Mouse (Mus musculus): ENCODE results near the gene Fry. TPM values are rescaled to one million over a fixed set of nuclear protein-coding genes. Genes with fewer than 3 reads are reported as not detected.

The Fry gene
- total and polyA plus RNA-seq, 2 experiments from 2014 or later: 47.6 to 130 TPM

DNA sequence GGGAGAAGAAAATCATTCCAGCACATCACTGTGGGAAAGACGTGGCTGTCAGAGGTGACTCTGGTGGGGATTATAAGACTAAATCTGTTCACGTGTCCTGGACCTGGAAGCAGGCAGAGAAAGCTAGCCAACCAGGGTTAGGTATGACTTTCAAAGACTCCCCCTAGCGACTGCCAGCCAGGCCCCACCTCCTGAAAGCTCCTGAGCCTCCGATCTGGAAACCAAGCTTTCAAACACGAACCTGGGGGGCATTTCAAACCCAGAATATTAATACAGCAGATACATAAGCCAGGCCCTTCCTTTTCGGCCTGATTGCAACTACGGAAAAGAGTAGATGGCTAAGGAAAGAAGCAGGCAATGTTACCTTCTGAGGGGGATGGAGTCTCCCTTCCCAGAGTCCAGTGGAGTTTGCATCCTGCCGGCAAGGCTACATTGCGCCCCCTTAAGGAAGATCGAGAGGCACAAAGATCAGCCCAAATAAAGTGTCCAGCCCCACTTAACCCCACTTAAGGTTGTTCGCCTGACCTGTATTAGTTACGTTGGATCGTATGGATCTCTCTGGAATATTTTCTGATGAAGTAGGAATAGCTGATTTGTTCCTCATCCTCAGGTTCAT is 284.5 kb downstream of the Fry start:
- no peak; the same call in 1 of the 2 replicates for TF ChIP-seq CTCF (IDR thresholded peaks at IDR 0.05; ENCODE audit: low read depth)
- H3K27ac ChIP-seq (ENCODE audit: low read depth, low read length): no peak overlapping the region
- H3K9me3 ChIP-seq (ENCODE audit: low read length): no peaks in the 10 kb centered on the region
- no peaks in the 10 kb centered on the region for H3K27me3 ChIP-seq (ENCODE audit: insufficient read depth, low read length)
- no peaks in the 10 kb centered on the region for H3K4me1 ChIP-seq (ENCODE audit: insufficient read depth)
- no peak overlapping the region for H3K4me3 ChIP-seq (ENCODE audit: low read depth, low read length)
- no peak overlapping the region for H3K4me2 ChIP-seq (ENCODE audit: low read depth)
- H3K9ac ChIP-seq: no peak overlapping the region
- peaks cover 72% of the 10 kb centered on the region for H3K36me3 ChIP-seq (ENCODE audit: insufficient read depth)
- ATAC-seq: no peak
- DNase-seq: no peak
- WGBS: 23% methylated on average over 13 of the region's 13 CpGs

DNA sequence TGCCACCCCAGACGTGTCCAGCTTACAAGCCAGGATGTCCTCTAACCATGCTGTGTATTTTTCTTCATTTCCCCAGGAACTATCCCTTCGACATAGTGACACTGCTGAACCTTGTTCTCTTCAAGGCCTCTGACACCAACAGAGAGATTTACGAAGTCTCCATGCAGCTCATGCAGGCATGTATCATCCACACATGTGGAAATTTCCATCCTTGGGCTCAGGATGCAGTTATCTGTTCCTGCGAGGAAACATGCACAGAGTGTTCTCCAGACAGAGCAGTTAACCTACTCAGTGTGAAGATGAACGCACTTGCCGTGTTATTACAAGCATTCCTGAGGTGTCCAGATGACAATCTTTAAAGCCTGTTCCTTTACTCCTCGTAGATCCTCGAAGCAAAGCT is 286.4 kb downstream of the Fry start:
- H3K4me2 ChIP-seq (ENCODE audit: low read depth): no peak overlapping the region
- no peak for TF ChIP-seq CTCF (IDR thresholded peaks at IDR 0.05; ENCODE audit: low read depth)
- 80% methylated on average over 8 of the region's 8 CpGs for WGBS
- peaks cover 61% of the 10 kb centered on the region for H3K36me3 ChIP-seq (ENCODE audit: insufficient read depth)
- H3K4me1 ChIP-seq (ENCODE audit: insufficient read depth): no peaks in the 10 kb centered on the region
- no peaks in the 10 kb centered on the region for H3K27me3 ChIP-seq (ENCODE audit: insufficient read depth, low read length)
- H3K9ac ChIP-seq: no peak overlapping the region
- no peak overlapping the region for H3K27ac ChIP-seq (ENCODE audit: low read depth, low read length)
- ATAC-seq (no peak), DNase-seq (no peak)
- no peak overlapping the region for H3K4me3 ChIP-seq (ENCODE audit: low read depth, low read length)
- H3K9me3 ChIP-seq (ENCODE audit: low read length): no peaks in the 10 kb centered on the region

DNA sequence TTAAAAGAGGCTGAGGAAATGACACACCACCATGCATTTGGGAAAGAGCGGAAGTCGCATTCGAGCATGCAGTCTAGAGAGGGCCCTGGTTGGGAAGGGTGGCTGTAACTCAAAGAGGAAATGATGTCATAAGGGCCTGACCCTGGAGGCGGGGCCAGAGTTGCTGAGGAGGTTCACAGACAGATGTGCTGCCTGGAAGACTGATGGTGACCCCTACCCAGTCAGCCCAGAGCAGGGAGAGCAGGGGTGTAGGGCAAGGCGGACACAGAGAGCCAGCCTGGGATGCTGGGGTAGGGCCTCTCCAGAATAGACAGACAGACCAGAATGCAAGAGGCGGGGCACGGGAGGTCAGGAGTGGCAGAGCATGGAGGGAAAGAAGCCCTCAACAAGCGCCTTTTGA is 290.5 kb downstream of the Fry start:
- WGBS: 86% methylated on average over 8 of the region's 8 CpGs
- H3K4me1 ChIP-seq (ENCODE audit: insufficient read depth): no peaks in the 10 kb centered on the region
- no peak for TF ChIP-seq CTCF (IDR thresholded peaks at IDR 0.05; ENCODE audit: low read depth)
- H3K9ac ChIP-seq: no peak overlapping the region
- DNase-seq: no peak
- no peaks in the 10 kb centered on the region for H3K27me3 ChIP-seq (ENCODE audit: insufficient read depth, low read length)
- no peak overlapping the region for H3K27ac ChIP-seq (ENCODE audit: low read depth, low read length)
- H3K4me3 ChIP-seq (ENCODE audit: low read depth, low read length): no peak overlapping the region
- H3K9me3 ChIP-seq (ENCODE audit: low read length): no peaks in the 10 kb centered on the region
- H3K36me3 ChIP-seq (ENCODE audit: insufficient read depth): peaks cover 50% of the 10 kb centered on the region
- H3K4me2 ChIP-seq (ENCODE audit: low read depth): no peak overlapping the region
- ATAC-seq: no peak

DNA sequence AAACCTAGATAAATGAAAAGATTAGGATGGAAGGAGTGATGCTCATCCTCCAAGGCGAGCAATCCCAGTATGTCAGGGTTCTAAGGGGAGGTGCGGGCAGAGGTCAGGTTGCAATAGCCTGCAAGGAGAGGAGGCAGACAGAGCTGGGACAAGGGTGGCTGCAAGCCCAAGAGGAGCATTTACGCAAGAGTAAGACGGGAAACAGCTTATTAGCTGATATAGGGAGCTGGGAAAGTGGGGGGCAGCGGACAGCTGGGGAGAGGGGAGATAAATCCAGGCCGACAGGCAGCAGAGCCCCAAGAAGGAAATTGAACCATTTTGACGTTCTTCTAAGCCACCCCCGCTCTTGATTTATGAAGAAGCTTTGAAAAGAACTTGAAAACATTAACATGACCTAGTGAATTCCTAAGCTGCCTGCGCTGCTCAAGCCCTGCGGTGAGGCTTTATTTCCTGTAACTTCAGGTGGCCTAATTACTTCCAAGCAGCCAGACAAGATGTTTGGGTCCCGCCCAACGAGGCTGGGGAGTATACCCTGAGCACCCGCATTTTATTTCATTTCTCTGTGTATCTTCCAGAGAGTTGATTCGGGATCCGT is 291.1 kb downstream of the Fry start:
- WGBS: 63% methylated on average over 15 of the region's 15 CpGs
- Histone ChIP-seq H3K36me3 (ENCODE audit: insufficient read depth) (peaks cover 52% of the 10 kb centered on the region), H3K4me1 (ENCODE audit: insufficient read depth) (no peaks in the 10 kb centered on the region), H3K27ac (ENCODE audit: low read depth, low read length) (no peak overlapping the region), H3K4me3 (ENCODE audit: low read depth, low read length) (no peak overlapping the region), H3K9ac (no peak overlapping the region), H3K4me2 (ENCODE audit: low read depth) (no peak overlapping the region), H3K27me3 (ENCODE audit: insufficient read depth, low read length) (no peaks in the 10 kb centered on the region), H3K9me3 (ENCODE audit: low read length) (0 out of 2 replicates have a peak, but pooled peaks cover under 1% of the 10 kb centered on the region)
- TF ChIP-seq CTCF (IDR thresholded peaks at IDR 0.05; ENCODE audit: low read depth): no peak
- no peak for DNase-seq
- no peak for ATAC-seq

DNA sequence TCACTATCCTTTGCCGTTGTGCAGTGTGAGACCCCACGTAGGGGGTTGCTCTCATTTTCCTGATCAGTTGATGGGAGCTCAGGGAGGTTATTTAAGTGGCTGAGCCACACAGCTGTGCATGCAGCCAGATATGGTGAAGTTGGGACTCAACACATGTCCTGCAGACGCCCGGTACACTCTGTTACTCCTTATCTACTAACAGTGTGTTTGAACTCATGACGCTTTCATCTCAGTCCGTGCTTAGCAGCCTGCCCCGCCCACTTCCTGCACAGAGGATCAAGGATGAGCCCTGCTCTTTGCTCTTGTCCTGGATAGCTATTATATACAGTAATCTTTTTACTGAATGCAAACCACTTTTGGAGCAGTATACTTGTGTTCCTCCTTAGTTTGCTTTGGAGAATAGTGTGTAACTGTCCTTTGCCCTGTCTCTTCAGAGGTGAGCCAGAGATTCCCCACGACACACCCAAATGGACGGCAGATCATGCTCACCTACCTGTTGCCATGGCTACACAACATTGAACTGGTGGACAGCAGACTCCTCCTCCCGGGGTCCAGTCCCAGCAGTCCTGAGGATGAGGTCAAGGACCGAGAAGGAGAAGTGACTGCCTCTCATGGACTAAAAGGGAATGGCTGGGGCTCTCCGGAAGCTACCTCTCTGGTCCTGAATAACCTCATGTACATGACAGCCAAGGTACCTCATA is 294.5 kb downstream of the Fry start:
- WGBS: 85% methylated on average over 12 of the region's 12 CpGs
- Histone ChIP-seq H3K9ac (no peak overlapping the region), H3K27ac (ENCODE audit: low read depth, low read length) (no peak overlapping the region), H3K4me2 (ENCODE audit: low read depth) (no peak overlapping the region), H3K9me3 (ENCODE audit: low read length) (0 out of 2 replicates have a peak, but pooled peaks cover 3% of the 10 kb centered on the region), H3K36me3 (ENCODE audit: insufficient read depth) (peaks cover 52% of the 10 kb centered on the region), H3K4me1 (ENCODE audit: insufficient read depth) (no peaks in the 10 kb centered on the region), H3K4me3 (ENCODE audit: low read depth, low read length) (no peak overlapping the region), H3K27me3 (ENCODE audit: insufficient read depth, low read length) (no peaks in the 10 kb centered on the region)
- DNase-seq (no peak), ATAC-seq (no peak)
- no peak for TF ChIP-seq CTCF (IDR thresholded peaks at IDR 0.05; ENCODE audit: low read depth)

DNA sequence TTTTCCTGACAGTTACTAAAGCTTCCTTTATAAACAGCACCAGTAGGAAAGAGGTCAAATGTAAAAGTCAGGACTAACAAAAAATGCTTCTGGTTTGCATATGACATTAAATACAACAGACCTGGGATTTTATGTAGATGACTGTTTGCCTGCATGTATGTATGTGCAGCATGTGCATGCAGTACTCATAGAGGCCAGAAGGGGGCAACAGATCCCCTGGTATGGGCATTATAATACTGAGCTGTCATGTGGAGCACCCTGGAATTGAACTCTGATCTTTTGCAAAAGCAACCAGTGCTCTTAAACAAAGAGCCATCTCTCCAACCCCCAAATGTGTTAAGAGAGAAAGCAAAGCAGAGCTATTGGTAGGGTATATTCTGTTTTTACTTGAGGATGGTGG is 296.4 kb downstream of the Fry start:
- TF ChIP-seq CTCF (IDR thresholded peaks at IDR 0.05; ENCODE audit: low read depth): 0 out of 2 replicates have a peak, but pooled peaks have one; percentile 11
- peaks cover 67% of the 10 kb centered on the region for H3K36me3 ChIP-seq (ENCODE audit: insufficient read depth)

DNA sequence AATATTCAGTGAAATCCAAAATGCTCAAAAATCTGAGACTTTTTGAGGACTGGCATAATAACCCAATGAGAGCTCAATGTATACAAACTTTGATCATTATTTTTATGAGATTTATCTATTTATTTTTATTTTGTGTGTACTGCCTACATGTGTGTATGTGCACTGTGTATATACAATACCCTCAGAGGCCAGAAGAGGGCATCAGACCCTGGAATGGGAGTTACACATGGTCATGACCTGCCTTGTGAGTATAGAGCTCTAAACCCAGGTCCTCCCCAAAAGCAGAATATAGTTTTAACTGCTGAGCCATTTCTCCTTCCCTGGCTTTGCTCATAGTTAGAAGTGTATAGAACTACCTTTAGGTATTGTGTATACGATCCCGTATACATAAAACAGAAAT is 298.8 kb downstream of the Fry start:
- Histone ChIP-seq H3K4me1 (ENCODE audit: insufficient read depth) (no peaks in the 10 kb centered on the region), H3K36me3 (ENCODE audit: insufficient read depth) (peaks cover 72% of the 10 kb centered on the region), H3K9ac (no peak overlapping the region), H3K9me3 (ENCODE audit: low read length) (0 out of 2 replicates have a peak, but pooled peaks cover 3% of the 10 kb centered on the region), H3K27me3 (ENCODE audit: insufficient read depth, low read length) (no peaks in the 10 kb centered on the region), H3K27ac (ENCODE audit: low read depth, low read length) (no peak overlapping the region), H3K4me2 (ENCODE audit: low read depth) (no peak overlapping the region), H3K4me3 (ENCODE audit: low read depth, low read length) (no peak overlapping the region)
- no peak for TF ChIP-seq CTCF (IDR thresholded peaks at IDR 0.05; ENCODE audit: low read depth)
- ATAC-seq (no peak), DNase-seq (no peak)
- 96% methylated on average over 2 of the region's 2 CpGs for WGBS

More for the DNA sequence above, 296.4 kb downstream of the Fry start:
- Histone ChIP-seq H3K9ac (no peak overlapping the region), H3K4me3 (ENCODE audit: low read depth, low read length) (no peak overlapping the region), H3K27ac (ENCODE audit: low read depth, low read length) (no peak overlapping the region), H3K9me3 (ENCODE audit: low read length) (0 out of 2 replicates have a peak, but pooled peaks cover 3% of the 10 kb centered on the region), H3K4me1 (ENCODE audit: insufficient read depth) (no peaks in the 10 kb centered on the region), H3K27me3 (ENCODE audit: insufficient read depth, low read length) (no peaks in the 10 kb centered on the region), H3K4me2 (ENCODE audit: low read depth) (no peak overlapping the region)
- no peak for DNase-seq
- ATAC-seq: no peak
